Mouse (Mus musculus) C2C12 (cell line): ENCODE measurements around the gene Cdc42ep4.

Experiments used
- CTCF ChIP-seq: IDR thresholded peaks from one replicate; pipeline ENCODE4 v1.5.1; 2011; ENCODE audit not compliant: control insufficient read depth, insufficient read depth, insufficient read length
- MAX ChIP-seq: IDR thresholded peaks from one replicate; pipeline ENCODE4 v1.6.1; 2011; ENCODE audit warnings: mild to moderate bottlenecking, control low read depth

- TF ChIP-seq CTCF (no peak), MAX (no peak)
These were observed 30.8 kb upstream of the Cdc42ep4 start for GRCm38 (mm10) chr11:113782496-113782895.
